Mouse (Mus musculus) heart, adult 18-20 months (tissue): ENCODE results near the gene Spata31. TPM values are rescaled to one million over a fixed set of nuclear protein-coding genes. Genes with fewer than 3 reads are reported as not detected.

Experiments used
- DNase-seq, 2 experiments: peaks; one replicate each; pipeline ENCODE4 v3.0.0; 2021 to 2022; ENCODE audit warnings: mixed read lengths in 1 of 2
- long read RNA-seq, 2 experiments: library from polyadenylated mRNA; stranded (forward); transcript quantifications; one replicate each; pipeline ENCODE4 v2.0.0; 2021
- total RNA-seq, 2 experiments: library from RNA; stranded (reverse); gene quantifications; 2 replicates each; pipeline ENCODE4 v1.2.3; 2021

The Spata31 gene
- not detected for total RNA-seq
- long read RNA-seq, experiment 1 = 0 reads
- long read RNA-seq, experiment 2 = 0 reads

DNA sequence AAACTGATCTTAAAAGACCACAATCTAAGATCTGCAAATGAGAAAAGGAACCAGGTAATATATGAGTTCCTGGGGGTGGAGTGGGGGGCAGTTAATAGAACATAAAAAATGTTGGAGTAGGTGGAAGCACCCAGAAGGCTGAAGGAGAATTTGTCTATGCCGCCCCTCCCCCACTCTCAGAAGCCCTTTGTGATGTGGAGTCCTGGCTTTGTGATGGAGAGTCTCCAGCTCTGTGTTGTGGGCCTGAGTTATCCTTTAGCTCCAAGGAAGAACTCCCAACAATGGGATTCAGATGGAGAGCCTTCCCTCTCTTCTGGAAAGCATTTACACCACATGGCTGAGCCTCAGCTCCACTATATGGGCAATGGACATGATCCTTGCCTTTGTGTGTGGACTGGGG lies at the start of gene Spata31:
TSS of gene Spata31 (plus strand) at position 216 of the 400 bp plus-strand sequence.
- no peak for DNase-seq

DNA sequence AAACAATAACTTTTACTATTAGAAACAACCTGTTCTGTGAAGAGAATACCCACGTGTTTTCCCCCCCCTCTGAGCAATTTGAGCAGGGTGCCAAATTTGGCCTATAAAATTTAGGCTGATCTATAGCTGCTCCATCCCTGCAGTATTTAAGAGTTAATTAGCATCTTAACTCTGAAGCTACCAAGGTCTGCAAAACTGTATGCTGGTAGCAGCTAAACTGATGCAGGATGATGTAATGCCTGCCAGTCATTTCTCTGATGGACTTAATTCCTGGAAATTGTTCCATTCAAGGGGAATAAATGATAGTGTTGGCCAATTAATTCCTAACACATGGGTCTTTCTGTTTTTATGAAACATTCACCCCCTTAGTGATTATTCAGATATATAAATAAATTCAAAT lies 14.1 kb upstream of the Spata31 start:
- no peak for DNase-seq

DNA sequence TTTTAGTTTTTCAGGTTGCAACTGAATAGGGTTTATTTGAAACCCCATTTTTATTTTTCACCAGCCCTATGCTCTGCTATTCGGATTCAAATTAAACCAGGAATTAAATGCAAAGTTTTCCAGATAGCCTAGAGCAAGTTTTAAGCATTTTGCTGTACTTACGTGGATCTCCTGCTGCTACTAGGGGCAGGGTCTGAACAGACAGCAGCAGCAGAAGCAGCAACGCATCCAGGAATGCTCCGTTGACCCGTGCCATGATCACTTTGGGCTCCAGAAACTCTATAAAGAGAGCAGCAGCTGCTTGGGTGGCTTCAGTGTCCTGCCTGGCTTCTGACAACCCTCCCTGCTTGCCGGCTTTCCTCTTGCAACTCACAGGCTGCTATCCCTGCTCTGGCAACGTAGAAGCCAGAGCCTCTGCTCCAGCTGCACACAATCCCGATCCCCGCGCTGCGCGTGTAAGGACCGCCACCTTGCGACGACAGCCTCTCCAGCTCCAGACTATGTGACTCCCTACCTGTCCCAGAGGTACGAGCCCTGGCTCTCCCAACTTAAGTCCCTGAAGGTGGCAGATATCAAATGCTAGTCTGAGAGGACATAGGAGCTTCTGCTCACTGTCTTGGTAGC lies 13.5 kb upstream of the Spata31 start, which contains the start of gene Cntnap3:
TSS of gene Cntnap3 (minus strand) at position 371 of the 624 bp plus-strand sequence.
- no peak for DNase-seq

Other genes with a start within 250 kb of the Spata31 start
- gene Cntnap3, start 13.5 kb upstream of the Spata31 start, total RNA-seq = not detected
- gene Spata31d1c, start 115.7 kb downstream of the Spata31 start, total RNA-seq = not detected
- not detected for gene Prss47, start 135.4 kb downstream of the Spata31 start, total RNA-seq
- 10 to 100 TPM; 15.1 to 15.8 TPM for gene Mfsd14b, start 195.6 kb downstream of the Spata31 start, total RNA-seq
- not detected for gene Olfr465-ps1, start 220.7 kb downstream of the Spata31 start, total RNA-seq
- gene Olfr466, start 232.8 kb downstream of the Spata31 start, total RNA-seq = not detected